Comparison of ENCODE assay signal across 8 mouse cellular contexts in genomic region chr2:180225762-180226378, GRCm38 (mm10). TPM values are rescaled to one million over a fixed set of nuclear protein-coding genes. Genes with fewer than 3 reads are reported as not detected.
A peak's percentile ranks its signal among the peaks of the same experiment; 100 is the strongest.
DNase-seq lines count a peak whose midpoint lies in the region; ATAC-seq lines count a peak whose summit lies in the region.

Gene Lama5 (minus strand): TSS chr2:180225859.

- peak within 1 kb of the TSS; percentile 71 for H3K9ac ChIP-seq in forebrain, embryonic 13.5 days
- H3K9ac ChIP-seq in limb, embryonic 11.5 days (ENCODE audit: low read length): peak within 1 kb of the TSS; percentile 53
- peak within 1 kb of the TSS; percentile 57 for H3K9ac ChIP-seq in midbrain, embryonic 11.5 days (ENCODE audit: low read length)

- H3K4me2 ChIP-seq in forebrain, embryonic 13.5 days: peak within 1 kb of the TSS; percentile 99
- H3K4me2 ChIP-seq in limb, embryonic 11.5 days (ENCODE audit: low read depth, severe bottlenecking): peak within 1 kb of the TSS; percentile 99
- H3K4me2 ChIP-seq in midbrain, embryonic 11.5 days: peak within 1 kb of the TSS; percentile 98

- H3K27ac ChIP-seq in forebrain, embryonic 13.5 days: no peak within 1 kb of the TSS
- H3K27ac ChIP-seq in limb, embryonic 11.5 days (replicated peaks; ENCODE audit: low read depth, low read length): peak within 1 kb of the TSS; percentile 26; the same call in 1 of the 2 replicates
- H3K27ac ChIP-seq in midbrain, embryonic 11.5 days (ENCODE audit: low read depth, low read length): no peak within 1 kb of the TSS

- DNase-seq in ES-CJ7 (ENCODE audit: low read depth, low spot score): peak; percentile 71
- DNase-seq in adrenal gland, postnatal 25 days: peak; percentile 81
- DNase-seq in heart, postnatal 4 days: peak; percentile 78
- DNase-seq in limb, embryonic 11.5 days (ENCODE audit: low spot score): peak; percentile 81
- DNase-seq in midbrain, embryonic 11.5 days (ENCODE audit: low spot score, missing footprints): peak; percentile 90
- DNase-seq in urinary bladder, postnatal 25 days (ENCODE audit: low spot score): peak; percentile 71
- no peak for DNase-seq in layer of hippocampus, postnatal 14 days (ENCODE audit: low spot score in 2 of 2)

- no peaks in the 10 kb centered on the region for H3K9me3 ChIP-seq in forebrain, embryonic 13.5 days (replicated peaks)
- H3K9me3 ChIP-seq in limb, embryonic 11.5 days (ENCODE audit: control insufficient read depth, low read length): no peaks in the 10 kb centered on the region
- H3K9me3 ChIP-seq in midbrain, embryonic 11.5 days (ENCODE audit: control insufficient read depth, low read length): no peaks in the 10 kb centered on the region

- peaks cover 44% of the 10 kb centered on the region for H3K4me1 ChIP-seq in forebrain, embryonic 13.5 days
- H3K4me1 ChIP-seq in limb, embryonic 11.5 days (ENCODE audit: control insufficient read depth, insufficient read depth, low read length): peaks cover 29% of the 10 kb centered on the region
- peaks cover 26% of the 10 kb centered on the region for H3K4me1 ChIP-seq in midbrain, embryonic 11.5 days (ENCODE audit: control insufficient read depth, insufficient read depth, low read length)

- peak; percentile 70 for ATAC-seq in forebrain, embryonic 13.5 days
- ATAC-seq in limb, embryonic 11.5 days (ENCODE audit: insufficient number of reproducible peaks, low FRiP score, low TSS enrichment, low read depth): peak; percentile 75
- peak; percentile 70 for ATAC-seq in midbrain, embryonic 11.5 days (ENCODE audit: low FRiP score)

- peaks cover 38% of the 10 kb centered on the region for H3K27me3 ChIP-seq in forebrain, embryonic 13.5 days
- peaks cover 29% of the 10 kb centered on the region for H3K27me3 ChIP-seq in limb, embryonic 11.5 days (ENCODE audit: control insufficient read depth, insufficient read depth, low read length)
- peaks cover 29% of the 10 kb centered on the region for H3K27me3 ChIP-seq in midbrain, embryonic 11.5 days (ENCODE audit: control insufficient read depth, insufficient read depth, low read length)

- no peaks in the 10 kb centered on the region for H3K36me3 ChIP-seq in forebrain, embryonic 13.5 days (ENCODE audit: poor library complexity, severe bottlenecking)
- H3K36me3 ChIP-seq in limb, embryonic 11.5 days (ENCODE audit: control insufficient read depth, insufficient read depth, low read length): no peaks in the 10 kb centered on the region
- no peaks in the 10 kb centered on the region for H3K36me3 ChIP-seq in midbrain, embryonic 11.5 days (ENCODE audit: control insufficient read depth, insufficient read depth, low read length)

- WGBS in forebrain, embryonic 13.5 days: under 1% methylated on average over 31 of the region's 37 CpGs
- WGBS in limb, embryonic 11.5 days: under 1% methylated on average over 37 of the region's 37 CpGs
- under 1% methylated on average over 37 of the region's 37 CpGs for WGBS in midbrain, embryonic 11.5 days

- peak within 1 kb of the TSS; percentile 63 for H3K4me3 ChIP-seq in forebrain, embryonic 13.5 days
- peak within 1 kb of the TSS; percentile 69 for H3K4me3 ChIP-seq in limb, embryonic 11.5 days (ENCODE audit: low read depth, low read length)
- H3K4me3 ChIP-seq in midbrain, embryonic 11.5 days (ENCODE audit: low read depth, low read length): peak within 1 kb of the TSS; percentile 53

RNA-seq across cellular contexts. Expression of gene Lama5, which starts in this region (rescaled TPM):
- 29.3 and 38.0 TPM in 2 replicates for total RNA-seq in adrenal gland, postnatal 25 days (2021)
- polyA plus RNA-seq in forebrain, embryonic 13.5 days (2015; fragmentation: Nextera tagmentation; extraction: Ambion mirVana): 3.4 and 5.0 TPM in 2 replicates
- total RNA-seq in heart, postnatal 4 days (2021): 10 to 100 TPM; 47.8 to 49.6 TPM
- 12.5 and 14.1 TPM in 2 replicates for polyA plus RNA-seq in limb, embryonic 11.5 days (2014; fragmentation: Nextera tagmentation; extraction: Ambion mirVana)
- 3.8 and 3.9 TPM in 2 replicates for polyA plus RNA-seq in midbrain, embryonic 11.5 days (2014; fragmentation: Nextera tagmentation; extraction: Ambion mirVana)
- total RNA-seq in layer of hippocampus, postnatal 14 days (2021): 10 to 100 TPM in 1 of 2 experiments, 1 to 10 TPM in 1; 7.3 to 10.7 TPM

Comparison
In these comparisons a context has a peak if more than half of its experiments do, and no peak if none do; other contexts are left out.
1. DNase-seq: peak in ES-CJ7 (single experiment), adrenal gland, postnatal 25 days (single experiment), heart, postnatal 4 days (single experiment), limb, embryonic 11.5 days (single experiment), midbrain, embryonic 11.5 days (single experiment) and urinary bladder, postnatal 25 days (single experiment); none in layer of hippocampus, postnatal 14 days (0 of 2).
2. Peak in every context shown above with its lines, with median percentiles within 50 percentile points of each other: ATAC-seq, H3K4me2 ChIP-seq, H3K4me3 ChIP-seq and H3K9ac ChIP-seq.